In genomic region chr15:84829416-84829815, GRCm38 (mm10) we compare ENCODE assay signal across 8 mouse cellular contexts. TPM values are rescaled to one million over a fixed set of nuclear protein-coding genes. Genes with fewer than 3 reads are reported as not detected.
DNase-seq lines count a peak whose midpoint lies in the region; ATAC-seq and TF ChIP-seq lines count a peak whose summit lies in the region.

No protein-coding gene starts in this region.

- H3K4me1 ChIP-seq in embryonic facial prominence, embryonic 15.5 days: no peaks in the 10 kb centered on the region
- H3K4me1 ChIP-seq in heart, embryonic 11.5 days (ENCODE audit: control insufficient read depth, insufficient read depth, low read length): no peaks in the 10 kb centered on the region
- no peaks in the 10 kb centered on the region for H3K4me1 ChIP-seq in kidney, embryonic 14.5 days (ENCODE audit: control insufficient read depth, insufficient read depth, low read length)
- no peaks in the 10 kb centered on the region for H3K4me1 ChIP-seq in liver, embryonic 12.5 days
- H3K4me1 ChIP-seq in neural tube, embryonic 12.5 days: peaks cover 55% of the 10 kb centered on the region
- no peaks in the 10 kb centered on the region for H3K4me1 ChIP-seq in testis, adult 2 months (ENCODE audit: control insufficient read depth, insufficient read depth, low read length)

- no peak overlapping the region for H3K27ac ChIP-seq in embryonic facial prominence, embryonic 15.5 days (replicated peaks)
- H3K27ac ChIP-seq in heart, embryonic 11.5 days (ENCODE audit: low read depth, low read length): no peak overlapping the region
- H3K27ac ChIP-seq in kidney, embryonic 14.5 days (ENCODE audit: low read depth, low read length): no peak overlapping the region
- no peak overlapping the region for H3K27ac ChIP-seq in liver, embryonic 12.5 days
- 0 out of 2 replicates have a peak overlapping the region, but pooled peaks have one; percentile 34 for H3K27ac ChIP-seq in neural tube, embryonic 12.5 days
- H3K27ac ChIP-seq in testis, adult 2 months (ENCODE audit: control insufficient read depth, insufficient read depth, low read depth, low read length): no peak overlapping the region

- no peak overlapping the region for H3K9ac ChIP-seq in embryonic facial prominence, embryonic 15.5 days
- H3K9ac ChIP-seq in heart, embryonic 11.5 days (ENCODE audit: low read depth, low read length): no peak overlapping the region
- H3K9ac ChIP-seq in kidney, embryonic 14.5 days (ENCODE audit: low read depth, low read length): no peak overlapping the region
- H3K9ac ChIP-seq in liver, embryonic 12.5 days: no peak overlapping the region
- no peak overlapping the region for H3K9ac ChIP-seq in neural tube, embryonic 12.5 days

- no peak for TF ChIP-seq POLR2A in testis, adult 2 months (IDR thresholded peaks at IDR 0.05; ENCODE audit: control insufficient read depth, low read depth, low read length)

- no peaks in the 10 kb centered on the region for H3K36me3 ChIP-seq in embryonic facial prominence, embryonic 15.5 days
- no peaks in the 10 kb centered on the region for H3K36me3 ChIP-seq in heart, embryonic 11.5 days (ENCODE audit: control insufficient read depth, insufficient read depth, low read length)
- no peaks in the 10 kb centered on the region for H3K36me3 ChIP-seq in kidney, embryonic 14.5 days (ENCODE audit: control insufficient read depth, insufficient read depth, low read length)
- H3K36me3 ChIP-seq in liver, embryonic 12.5 days: no peaks in the 10 kb centered on the region
- peaks cover 3% of the 10 kb centered on the region; the same call in 1 of the 2 replicates for H3K36me3 ChIP-seq in neural tube, embryonic 12.5 days
- no peaks in the 10 kb centered on the region for H3K36me3 ChIP-seq in testis, adult 2 months (ENCODE audit: control insufficient read depth, insufficient read depth, low read length)

- ATAC-seq in embryonic facial prominence, embryonic 15.5 days (ENCODE audit: insufficient number of reproducible peaks, low FRiP score, low TSS enrichment, low read depth): peak; percentile 70; the same call in 1 of the 2 replicates
- ATAC-seq in heart, embryonic 11.5 days (replicated peaks; ENCODE audit: insufficient number of reproducible peaks, low FRiP score, low TSS enrichment): 0 out of 2 replicates have a peak, but pooled peaks have one; percentile 55
- ATAC-seq in kidney, embryonic 14.5 days (ENCODE audit: low FRiP score, low TSS enrichment): peak; percentile 86
- ATAC-seq in liver, embryonic 12.5 days: peak; percentile 49
- ATAC-seq in neural tube, embryonic 12.5 days (ENCODE audit: low FRiP score, low read depth): no peak

- no peaks in the 10 kb centered on the region for H3K27me3 ChIP-seq in embryonic facial prominence, embryonic 15.5 days
- no peaks in the 10 kb centered on the region for H3K27me3 ChIP-seq in heart, embryonic 11.5 days (ENCODE audit: control insufficient read depth, insufficient read depth, low read length)
- H3K27me3 ChIP-seq in kidney, embryonic 14.5 days (ENCODE audit: control insufficient read depth, insufficient read depth, low read length): no peaks in the 10 kb centered on the region
- H3K27me3 ChIP-seq in liver, embryonic 12.5 days (replicated peaks): no peaks in the 10 kb centered on the region
- H3K27me3 ChIP-seq in neural tube, embryonic 12.5 days (replicated peaks): no peaks in the 10 kb centered on the region
- H3K27me3 ChIP-seq in testis, adult 2 months (ENCODE audit: control insufficient read depth, insufficient read depth, low read length): no peaks in the 10 kb centered on the region

- TF ChIP-seq CTCF in testis, adult 2 months (IDR thresholded peaks at IDR 0.05; ENCODE audit: control insufficient read depth, insufficient read depth, insufficient replicate concordance, low read depth, low read length): peak; percentile 39; the same call in 1 of the 2 replicates

- no peak overlapping the region for H3K4me2 ChIP-seq in embryonic facial prominence, embryonic 15.5 days (replicated peaks)
- no peak overlapping the region for H3K4me2 ChIP-seq in heart, embryonic 11.5 days
- no peak overlapping the region for H3K4me2 ChIP-seq in kidney, embryonic 14.5 days (replicated peaks; ENCODE audit: low read depth, low read length)
- H3K4me2 ChIP-seq in liver, embryonic 12.5 days: no peak overlapping the region
- peak overlapping the region; percentile 16; the same call in 1 of the 2 replicates for H3K4me2 ChIP-seq in neural tube, embryonic 12.5 days (replicated peaks)

- no peaks in the 10 kb centered on the region for H3K9me3 ChIP-seq in embryonic facial prominence, embryonic 15.5 days (replicated peaks)
- no peaks in the 10 kb centered on the region for H3K9me3 ChIP-seq in heart, embryonic 11.5 days (replicated peaks; ENCODE audit: control insufficient read depth, low read length)
- no peaks in the 10 kb centered on the region for H3K9me3 ChIP-seq in kidney, embryonic 14.5 days (ENCODE audit: control insufficient read depth, low read length)
- no peaks in the 10 kb centered on the region for H3K9me3 ChIP-seq in liver, embryonic 12.5 days (replicated peaks)
- H3K9me3 ChIP-seq in neural tube, embryonic 12.5 days: 0 out of 2 replicates have a peak, but pooled peaks cover 5% of the 10 kb centered on the region

- DNase-seq in layer of hippocampus, adult 11-12 months (ENCODE audit: low spot score): peak; percentile 76
- DNase-seq in layer of hippocampus, adult 9-10 months (ENCODE audit: low spot score): no peak

- H3K4me3 ChIP-seq in embryonic facial prominence, embryonic 15.5 days (replicated peaks): no peak overlapping the region
- H3K4me3 ChIP-seq in heart, embryonic 11.5 days (ENCODE audit: low read depth, low read length): no peak overlapping the region
- no peak overlapping the region for H3K4me3 ChIP-seq in kidney, embryonic 14.5 days (ENCODE audit: low read length)
- H3K4me3 ChIP-seq in liver, embryonic 12.5 days: no peak overlapping the region
- no peak overlapping the region for H3K4me3 ChIP-seq in neural tube, embryonic 12.5 days
- no peak overlapping the region for H3K4me3 ChIP-seq in testis, adult 2 months (ENCODE audit: control insufficient read depth, low read depth, low read length)

- 3% methylated on average over 15 of the region's 15 CpGs for WGBS in embryonic facial prominence, embryonic 15.5 days
- WGBS in heart, embryonic 11.5 days (ENCODE audit: insufficient replicate concordance): 4% methylated on average over 15 of the region's 15 CpGs
- 3% methylated on average over 15 of the region's 15 CpGs for WGBS in kidney, embryonic 14.5 days
- 4% methylated on average over 15 of the region's 15 CpGs for WGBS in liver, embryonic 12.5 days (ENCODE audit: insufficient replicate concordance)
- WGBS in neural tube, embryonic 12.5 days: 10% methylated on average over 15 of the region's 15 CpGs

RNA-seq across cellular contexts. Expression of gene Phf21b, which starts 26.4 kb away (rescaled TPM):
- polyA plus RNA-seq in embryonic facial prominence, embryonic 15.5 days (2015; fragmentation: Nextera tagmentation; extraction: Ambion mirVana): 0.68 and 1.2 TPM in 2 replicates
- polyA plus RNA-seq in heart, embryonic 11.5 days (2014; fragmentation: Nextera tagmentation; extraction: Ambion mirVana): 0.39 and 0.56 TPM in 2 replicates
- polyA plus RNA-seq in kidney, embryonic 14.5 days (2014; fragmentation: Nextera tagmentation; extraction: Ambion mirVana): 1.1 and 1.8 TPM in 2 replicates
- polyA plus RNA-seq in liver, embryonic 12.5 days (2016; fragmentation: Nextera tagmentation; extraction: Ambion mirVana): 0.04 and 0.06 TPM in 2 replicates
- 20.2 and 24.5 TPM in 2 replicates for polyA plus RNA-seq in neural tube, embryonic 12.5 days (2016; fragmentation: Nextera tagmentation; extraction: Ambion mirVana)
- 4.4 and 5.6 TPM in 2 replicates for polyA plus RNA-seq in testis, adult 2 months (2012; rRNA removed)
